Mouse (Mus musculus): ENCODE results near the gene Grin2b. TPM values are rescaled to one million over a fixed set of nuclear protein-coding genes. Genes with fewer than 3 reads are reported as not detected.
"Not testable (repeated sequence)": the region's sequence is repeated elsewhere in the genome, so short reads cannot be mapped to it uniquely, and the experiment has no call there.

The Grin2b gene
- polyA plus RNA-seq, 1 experiment from 2014 or later: 92.1 TPM

- H3K4me1 ChIP-seq: no peaks in the 10 kb centered on the region
- H3K27ac ChIP-seq (replicated peaks): no peak overlapping the region
- no peaks in the 10 kb centered on the region for H3K9me3 ChIP-seq
- H3K27me3 ChIP-seq: no peaks in the 10 kb centered on the region
- no peak overlapping the region for H3K4me3 ChIP-seq
- no peak overlapping the region for H3K9ac ChIP-seq (replicated peaks)
- no peak for ATAC-seq (replicated peaks)
- no peak overlapping the region for H3K4me2 ChIP-seq (replicated peaks)
- WGBS: 42% methylated on average over 8 of the region's 8 CpGs
- no peaks in the 10 kb centered on the region; the same call in 1 of the 2 replicates for H3K36me3 ChIP-seq
These were observed 405.7 kb downstream of the Grin2b start for GRCm38 (mm10) chr6:135767572-135767971.

- Histone ChIP-seq H3K4me2 (replicated peaks) (no peak overlapping the region), H3K4me1 (no peaks in the 10 kb centered on the region), H3K27me3 (no peaks in the 10 kb centered on the region), H3K4me3 (no peak overlapping the region), H3K9me3 (no peaks in the 10 kb centered on the region), H3K27ac (replicated peaks) (no peak overlapping the region), H3K9ac (replicated peaks) (no peak overlapping the region), H3K36me3 (no peaks in the 10 kb centered on the region)
- no peak for ATAC-seq (replicated peaks)
- WGBS: 12% methylated on average over 1 of the region's 1 CpGs
These were observed 414.6 kb downstream of the Grin2b start for GRCm38 (mm10) chr6:135758735-135759134.

- H3K4me1 ChIP-seq: no peaks in the 10 kb centered on the region
- 65% methylated on average over 1 of the region's 1 CpGs for WGBS
- no peak for ATAC-seq (replicated peaks)
- H3K36me3 ChIP-seq: no peaks in the 10 kb centered on the region
- H3K4me2 ChIP-seq (replicated peaks): no peak overlapping the region
- H3K9ac ChIP-seq (replicated peaks): no peak overlapping the region
- no peak overlapping the region for H3K4me3 ChIP-seq
- H3K27ac ChIP-seq (replicated peaks): no peak overlapping the region
- no peaks in the 10 kb centered on the region for H3K9me3 ChIP-seq
- no peaks in the 10 kb centered on the region for H3K27me3 ChIP-seq
These were observed 417.2 kb downstream of the Grin2b start for GRCm38 (mm10) chr6:135756075-135756474.

GRCm38 (mm10) chr6:135748412-135749076, 424.8 kb downstream of the Grin2b start:
- H3K36me3 ChIP-seq: no peaks in the 10 kb centered on the region
- no peak overlapping the region for H3K4me3 ChIP-seq
- H3K27me3 ChIP-seq: no peaks in the 10 kb centered on the region
- H3K27ac ChIP-seq (replicated peaks): peak overlapping the region; percentile 44
- no peak overlapping the region for H3K4me2 ChIP-seq (replicated peaks)
- peaks cover 6% of the 10 kb centered on the region; the same call in 1 of the 2 replicates for H3K4me1 ChIP-seq
- H3K9me3 ChIP-seq: no peaks in the 10 kb centered on the region
- H3K9ac ChIP-seq (replicated peaks): no peak overlapping the region
- 32% methylated on average over 7 of the region's 7 CpGs for WGBS
- peak; percentile 71 for ATAC-seq (replicated peaks)

DNA sequence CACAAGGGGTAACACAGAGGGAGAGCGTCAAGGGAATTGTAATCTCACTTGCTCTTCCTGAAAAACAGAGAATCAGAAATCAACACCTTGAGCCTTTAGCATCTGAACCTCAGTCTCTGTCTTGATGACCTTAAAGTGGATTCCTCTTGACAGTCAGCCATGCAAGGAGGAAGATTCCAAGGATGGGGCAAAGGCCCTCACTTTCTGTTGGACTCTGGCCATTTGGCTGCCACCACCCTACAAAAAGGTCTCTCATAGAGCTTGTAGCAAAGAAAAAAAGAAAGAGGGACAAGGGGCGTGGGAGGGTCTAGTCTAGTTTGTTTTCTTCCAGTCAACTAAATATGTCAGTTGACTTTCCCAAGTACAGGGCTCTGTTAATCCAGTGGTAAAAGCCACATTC, 427.7 kb downstream of the Grin2b start:
- Histone ChIP-seq H3K4me1 (peaks cover 6% of the 10 kb centered on the region; the same call in 1 of the 2 replicates), H3K9ac (replicated peaks) (no peak overlapping the region), H3K4me2 (replicated peaks) (no peak overlapping the region), H3K4me3 (no peak overlapping the region), H3K27me3 (no peaks in the 10 kb centered on the region), H3K27ac (replicated peaks) (no peak overlapping the region), H3K9me3 (no peaks in the 10 kb centered on the region), H3K36me3 (no peaks in the 10 kb centered on the region)
- no peak for ATAC-seq (replicated peaks)
- 76% methylated on average over 2 of the region's 2 CpGs for WGBS

DNA sequence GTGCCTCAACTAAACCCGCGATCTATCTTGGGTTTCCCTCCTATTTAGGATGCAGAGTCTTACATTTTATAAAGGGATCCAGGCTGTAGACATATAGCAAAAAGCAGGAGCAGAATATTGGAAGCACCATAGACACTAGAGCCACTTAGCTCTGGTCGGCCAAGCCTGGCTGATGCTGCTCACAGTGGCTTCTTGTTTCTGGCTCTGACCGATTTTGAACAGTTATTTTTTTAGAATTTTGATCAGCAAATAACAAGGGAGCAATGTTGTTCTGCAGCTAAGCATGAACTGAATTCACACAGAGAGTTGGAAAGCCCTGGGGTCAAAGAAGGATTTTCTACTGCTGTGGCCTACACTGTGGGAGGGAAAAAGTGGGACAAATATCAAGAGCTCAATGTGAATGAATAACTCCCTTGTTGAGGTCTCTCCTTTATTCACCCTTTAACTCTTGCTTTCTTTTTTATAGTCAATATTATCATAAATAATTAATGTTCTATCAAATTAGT, 439.0 kb downstream of the Grin2b start:
- Histone ChIP-seq H3K36me3 (peaks cover 22% of the 10 kb centered on the region), H3K4me3 (no peak overlapping the region), H3K9ac (replicated peaks) (no peak overlapping the region), H3K27me3 (no peaks in the 10 kb centered on the region), H3K27ac (replicated peaks) (no peak overlapping the region), H3K9me3 (no peaks in the 10 kb centered on the region), H3K4me2 (replicated peaks) (no peak overlapping the region), H3K4me1 (no peaks in the 10 kb centered on the region)
- ATAC-seq (replicated peaks): no peak
- 87% methylated on average over 4 of the region's 4 CpGs for WGBS

GRCm38 (mm10) chr6:135727106-135727505, 446.2 kb downstream of the Grin2b start:
- Histone ChIP-seq H3K9me3 (no peaks in the 10 kb centered on the region), H3K4me1 (no peaks in the 10 kb centered on the region), H3K9ac (replicated peaks) (no peak overlapping the region), H3K36me3 (no peaks in the 10 kb centered on the region; the same call in 1 of the 2 replicates), H3K27ac (replicated peaks) (no peak overlapping the region), H3K27me3 (no peaks in the 10 kb centered on the region), H3K4me3 (no peak overlapping the region), H3K4me2 (replicated peaks) (no peak overlapping the region)
- no peak for ATAC-seq (replicated peaks)
- WGBS: 93% methylated on average over 5 of the region's 5 CpGs

- H3K4me3 ChIP-seq: no peak overlapping the region
- no peak overlapping the region for H3K9ac ChIP-seq (replicated peaks)
- H3K4me2 ChIP-seq (replicated peaks): no peak overlapping the region
- H3K4me1 ChIP-seq: no peaks in the 10 kb centered on the region
- H3K9me3 ChIP-seq: no peaks in the 10 kb centered on the region
- ATAC-seq (replicated peaks): no peak
- H3K27ac ChIP-seq (replicated peaks): no peak overlapping the region
- WGBS: 93% methylated on average over 2 of the region's 2 CpGs
- no peaks in the 10 kb centered on the region for H3K36me3 ChIP-seq
- H3K27me3 ChIP-seq: no peaks in the 10 kb centered on the region
These were observed 451.6 kb downstream of the Grin2b start for GRCm38 (mm10) chr6:135721706-135722105.

DNA sequence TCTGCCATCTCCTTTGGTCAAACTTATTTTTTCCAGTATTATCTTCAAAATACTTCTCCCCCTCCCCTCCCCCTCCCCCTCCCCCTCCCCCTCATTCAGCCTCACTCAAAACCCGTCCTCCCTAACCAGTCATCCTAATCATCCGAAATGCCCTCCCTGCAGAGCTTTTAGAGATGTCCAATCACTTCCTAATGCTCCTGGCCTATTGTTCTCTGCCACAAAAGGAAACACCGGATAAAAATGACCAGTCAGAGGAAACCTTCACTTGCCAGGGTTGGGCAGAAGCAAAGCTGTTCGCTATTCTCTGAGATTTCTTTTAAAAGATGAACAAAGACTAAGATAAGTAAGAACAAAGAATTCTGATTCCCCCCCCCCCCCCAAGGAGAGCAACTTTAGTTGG, 458.4 kb downstream of the Grin2b start:
- Histone ChIP-seq H3K4me3 (no peak overlapping the region), H3K36me3 (no peaks in the 10 kb centered on the region), H3K27me3 (no peaks in the 10 kb centered on the region), H3K4me1 (no peaks in the 10 kb centered on the region), H3K27ac (replicated peaks) (no peak overlapping the region), H3K9ac (replicated peaks) (no peak overlapping the region), H3K9me3 (no peaks in the 10 kb centered on the region), H3K4me2 (replicated peaks) (no peak overlapping the region)
- WGBS: 11% methylated on average over 4 of the region's 4 CpGs
- ATAC-seq (replicated peaks): no peak

DNA sequence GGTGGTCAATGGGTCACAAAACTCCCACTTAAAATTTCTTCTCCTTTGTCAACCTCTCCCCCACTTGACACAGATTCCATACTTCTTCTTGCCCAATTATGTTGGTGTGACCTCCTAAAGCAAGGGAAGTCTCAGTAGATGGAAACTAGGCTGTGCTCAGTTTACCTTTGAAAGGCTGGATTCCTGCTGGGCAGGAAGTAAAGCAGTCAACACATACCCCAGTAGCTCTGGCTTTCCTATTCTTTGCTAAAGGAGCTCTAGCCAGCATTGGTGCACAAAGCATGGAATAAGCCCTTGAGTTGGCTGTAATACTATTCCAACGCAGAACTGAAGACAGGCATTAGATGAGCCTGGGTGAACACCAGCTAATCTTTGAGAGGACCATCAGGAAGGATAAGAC, 459.1 kb downstream of the Grin2b start:
- no peak overlapping the region for H3K4me2 ChIP-seq (replicated peaks)
- 39% methylated on average over 1 of the region's 1 CpGs for WGBS
- no peaks in the 10 kb centered on the region for H3K4me1 ChIP-seq
- H3K27ac ChIP-seq (replicated peaks): no peak overlapping the region
- no peaks in the 10 kb centered on the region for H3K9me3 ChIP-seq
- no peak overlapping the region for H3K4me3 ChIP-seq
- no peaks in the 10 kb centered on the region for H3K36me3 ChIP-seq
- no peak for ATAC-seq (replicated peaks)
- no peak overlapping the region for H3K9ac ChIP-seq (replicated peaks)
- no peaks in the 10 kb centered on the region for H3K27me3 ChIP-seq

DNA sequence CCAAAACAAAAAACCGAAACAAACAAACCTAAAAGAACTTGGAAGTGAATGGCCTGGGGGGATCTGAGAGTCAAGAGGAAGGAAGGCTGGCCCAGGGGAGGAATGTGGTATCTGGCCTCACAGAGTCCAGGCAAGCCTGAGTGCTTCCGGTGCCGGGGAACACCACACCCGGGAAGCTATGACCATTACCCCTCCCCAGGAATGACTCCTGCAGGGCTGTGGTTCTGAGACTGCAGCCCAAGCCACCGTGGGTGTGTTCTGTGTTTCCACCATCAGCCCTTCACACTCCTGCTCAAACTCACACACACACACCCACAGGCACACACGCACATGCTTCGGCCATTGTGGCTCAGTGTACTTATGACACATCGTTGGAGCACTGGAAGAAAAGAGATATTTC, 459.6 kb downstream of the Grin2b start:
- 83% methylated on average over 8 of the region's 8 CpGs for WGBS
- Histone ChIP-seq H3K4me3 (no peak overlapping the region), H3K27me3 (no peaks in the 10 kb centered on the region), H3K4me2 (replicated peaks) (no peak overlapping the region), H3K4me1 (no peaks in the 10 kb centered on the region), H3K9me3 (no peaks in the 10 kb centered on the region), H3K27ac (replicated peaks) (no peak overlapping the region), H3K9ac (replicated peaks) (no peak overlapping the region), H3K36me3 (no peaks in the 10 kb centered on the region)
- no peak for ATAC-seq (replicated peaks)

GRCm38 (mm10) chr6:135706850-135707522, 466.3 kb downstream of the Grin2b start:
- not testable (repeated sequence) for H3K4me2 ChIP-seq (replicated peaks); ATAC-seq (replicated peaks); H3K4me3 ChIP-seq; H3K36me3 ChIP-seq; H3K27me3 ChIP-seq; H3K27ac ChIP-seq (replicated peaks); H3K9me3 ChIP-seq; H3K4me1 ChIP-seq; H3K9ac ChIP-seq (replicated peaks)
- 78% methylated on average over 6 of the region's 6 CpGs for WGBS

Data from forebrain, embryonic 15.5 days (tissue).